Mouse (Mus musculus) megakaryocyte, adult 5-6 weeks (primary cell): ENCODE data around the gene Sept7. TPM values are rescaled to one million over a fixed set of nuclear protein-coding genes. Genes with fewer than 3 reads are reported as not detected.

Source experiments
- ATAC-seq: 2 replicates; pipeline ENCODE4 v1.8.0; 2016; ENCODE audit warnings: mild to moderate bottlenecking, inconsistent platforms; ENCODE audit not compliant: poor library complexity, severe bottlenecking
- total RNA-seq, 2 experiments: library from RNA; stranded (forward) in 1 of 2; stranded (reverse) in 1 of 2; fragments of 153-499, 151-499 nt in 1 of 2; fragments of 221-1000, 200-1000 nt in 1 of 2; gene quantifications; 2 replicates each; pipeline versions ENCODE4 v1.2.3 to v1.2.4; 2015 to 2017

Gene Sept7
- total RNA-seq, 2 experiments from 2014 or later = 245 to 347 TPM

GRCm38 (mm10) chr9:25357589-25357988, 105.3 kb downstream of the Sept7 start:
- ATAC-seq = no peak

GRCm38 (mm10) chr9:25358018-25358417, 105.8 kb downstream of the Sept7 start:
- no peak for ATAC-seq

Other genes with a start within 250 kb of the Sept7 start
- not detected in 2 replicates for gene Gm10181, start 163.0 kb upstream of the Sept7 start, total RNA-seq (2015)
- not detected in 2 replicates for gene Gm10181, start 163.0 kb upstream of the Sept7 start, total RNA-seq (2017)
- gene Herpud2, start 100.6 kb upstream of the Sept7 start, total RNA-seq (2015) = 47.1 and 54.7 TPM in 2 replicates
- gene Herpud2, start 100.6 kb upstream of the Sept7 start, total RNA-seq (2017) = 19.9 and 26.2 TPM in 2 replicates
- gene Eepd1, start 229.1 kb downstream of the Sept7 start, total RNA-seq (2015) = 7.0 and 7.4 TPM in 2 replicates
- gene Eepd1, start 229.1 kb downstream of the Sept7 start, total RNA-seq (2017) = 16.9 and 20.5 TPM in 2 replicates